8 mouse cellular contexts compared by ENCODE assay signal in the genomic region with DNA sequence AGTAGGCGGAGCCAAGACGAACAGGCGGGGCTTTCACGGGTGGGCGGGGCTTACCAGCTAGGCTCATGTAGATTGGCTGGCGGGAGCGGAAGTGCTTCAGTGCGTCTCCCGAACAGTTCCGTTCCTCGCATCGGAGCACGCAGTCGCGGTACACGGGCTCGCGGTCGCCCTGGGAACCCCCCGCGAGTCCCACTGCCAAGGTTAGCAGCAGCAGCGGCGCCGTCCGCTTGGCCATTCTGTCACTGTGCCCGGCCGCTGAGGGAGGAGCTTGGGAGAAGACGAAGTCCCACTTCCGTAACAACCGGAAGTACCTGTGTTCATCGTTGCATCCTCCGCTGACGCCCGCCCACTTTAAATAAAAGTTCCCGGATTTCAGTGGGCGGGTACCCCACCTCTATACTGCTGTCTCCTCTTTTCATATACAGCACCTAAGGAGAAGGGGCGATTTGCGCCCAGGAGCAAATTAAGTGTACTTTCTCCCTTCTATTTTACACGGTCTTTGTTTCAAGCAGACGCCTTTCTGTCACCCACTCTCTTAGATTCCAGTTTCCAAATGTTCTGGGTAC. TPM values are rescaled to one million over a fixed set of nuclear protein-coding genes. Genes with fewer than 3 reads are reported as not detected.
DNase-seq lines count a peak whose midpoint lies in the region; ATAC-seq lines count a peak whose summit lies in the region.

Gene Pgap3 (minus strand): TSS at position 330 of the 566 bp plus-strand sequence.

- under 1% methylated on average over 40 of the region's 40 CpGs for WGBS in hindbrain, embryonic 13.5 days

- peak within 1 kb of the TSS; percentile 76 for H3K9ac ChIP-seq in hindbrain, embryonic 13.5 days

- peaks cover 17% of the 10 kb centered on the region for H3K4me1 ChIP-seq in hindbrain, embryonic 13.5 days (replicated peaks)

- peaks cover 20% of the 10 kb centered on the region for H3K27me3 ChIP-seq in hindbrain, embryonic 13.5 days

- peak; percentile 92 for ATAC-seq in hindbrain, embryonic 13.5 days (ENCODE audit: low FRiP score)

- peak within 1 kb of the TSS; percentile 97 for H3K27ac ChIP-seq in hindbrain, embryonic 13.5 days

- DNase-seq in NIH3T3 (ENCODE audit: low read depth), result peak; percentile 96
- peak; percentile 94 for DNase-seq in cerebellum, postnatal 10 days
- peak; percentile 83 to 87 for DNase-seq in frontal cortex, postnatal 14 days (ENCODE audit: low spot score in 2 of 2)
- peak; percentile 87 to 92 for DNase-seq in layer of hippocampus, postnatal 36 days
- peak; percentile 90 for DNase-seq in lung, postnatal 36 days
- peak; percentile 94 for DNase-seq in retina, postnatal 1 day
- peak; percentile 78 to 87 for DNase-seq in urinary bladder, adult 18-20 months (ENCODE audit: low spot score in 2 of 2)

- no peaks in the 10 kb centered on the region for H3K9me3 ChIP-seq in hindbrain, embryonic 13.5 days

- peaks cover 12% of the 10 kb centered on the region for H3K36me3 ChIP-seq in hindbrain, embryonic 13.5 days

- peak within 1 kb of the TSS; percentile 61 for H3K4me3 ChIP-seq in hindbrain, embryonic 13.5 days

- H3K4me2 ChIP-seq in hindbrain, embryonic 13.5 days, result peak within 1 kb of the TSS; percentile 65

RNA-seq across cellular contexts. Expression of gene Pgap3, which starts in this region (rescaled TPM):
- polyA plus RNA-seq in hindbrain, embryonic 13.5 days (2015; fragmentation: Nextera tagmentation; extraction: Ambion mirVana), result 9.4 and 10.4 TPM in 2 replicates
- 1 to 10 TPM; 8.3 to 8.4 TPM for total RNA-seq in layer of hippocampus, postnatal 36 days (2021)

Comparison
In these comparisons a context has a peak if more than half of its experiments do, and no peak if none do; other contexts are left out.
1. Peak in every context shown above with its lines: DNase-seq, ATAC-seq, H3K4me3 ChIP-seq and H3K27ac ChIP-seq.